Mouse (Mus musculus) embryonic fibroblast, embryonic 13.5 days (primary cell): ENCODE results near the gene Plk3. TPM values are rescaled to one million over a fixed set of nuclear protein-coding genes. Genes with fewer than 3 reads are reported as not detected.

ENCODE experiments used
- H3K27ac ChIP-seq: 2 replicates; pipeline ENCODE4 v1.5.1; 2012; ENCODE audit warnings: low read length, control low read depth, inconsistent platforms; ENCODE audit not compliant: insufficient read depth
- H3K4me1 ChIP-seq: 2 replicates; pipeline ENCODE4 v1.6.1; 2011; ENCODE audit warnings: low read length; ENCODE audit not compliant: control insufficient read depth, insufficient read depth
- H3K4me3 ChIP-seq: 2 replicates; pipeline ENCODE4 v1.5.1; 2011; ENCODE audit warnings: mild to moderate bottlenecking, control low read depth, low read length; ENCODE audit not compliant: insufficient read depth
- CTCF ChIP-seq: IDR thresholded peaks from 2 replicates; pipeline ENCODE4 v1.5.1; 2011; ENCODE audit warnings: mild to moderate bottlenecking, control low read depth, low read length, moderate library complexity, borderline replicate concordance; ENCODE audit not compliant: insufficient read depth
- POLR2A ChIP-seq: IDR thresholded peaks from 2 replicates; pipeline ENCODE4 v1.6.1; 2011; ENCODE audit warnings: low read depth, mild to moderate bottlenecking, control low read depth, low read length, moderate library complexity
- polyA plus RNA-seq: library from polyadenylated mRNA; stranded (reverse); fragments of >200 nt; gene quantifications from 2 replicates; pipeline ENCODE4 v1.2.4, GENCODE M21; 2011; ENCODE audit warnings: low read depth; ENCODE audit not compliant: missing spikeins, insufficient read length

Gene Plk3
- polyA plus RNA-seq, 1 experiment: 10.6 TPM

DNA sequence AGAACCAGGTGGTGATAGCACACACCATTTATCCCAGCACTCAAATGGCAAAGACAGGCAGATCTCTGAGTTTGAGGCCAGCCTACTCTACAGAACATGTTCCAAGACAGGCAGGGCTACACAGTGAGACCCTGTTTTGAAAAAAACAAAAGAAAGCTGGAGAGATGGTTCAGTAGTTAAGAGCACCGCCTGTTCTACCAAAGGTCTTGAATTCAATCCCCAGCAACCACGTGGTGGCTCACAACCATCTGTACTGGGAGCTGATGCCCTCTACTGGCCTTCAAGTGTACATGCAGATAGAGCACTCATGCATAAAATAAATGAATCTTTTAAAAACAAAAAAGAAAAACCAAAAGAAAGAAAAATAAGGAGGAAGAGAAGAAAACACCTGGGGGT lies 5.5 kb upstream of the Plk3 start:
- peak; percentile 55; the same call in 1 of the 2 replicates for TF ChIP-seq CTCF
- TF ChIP-seq POLR2A: no peak
- Histone ChIP-seq H3K27ac (no peak overlapping the region), H3K4me1 (no peaks in the 10 kb centered on the region), H3K4me3 (no peak overlapping the region)

DNA sequence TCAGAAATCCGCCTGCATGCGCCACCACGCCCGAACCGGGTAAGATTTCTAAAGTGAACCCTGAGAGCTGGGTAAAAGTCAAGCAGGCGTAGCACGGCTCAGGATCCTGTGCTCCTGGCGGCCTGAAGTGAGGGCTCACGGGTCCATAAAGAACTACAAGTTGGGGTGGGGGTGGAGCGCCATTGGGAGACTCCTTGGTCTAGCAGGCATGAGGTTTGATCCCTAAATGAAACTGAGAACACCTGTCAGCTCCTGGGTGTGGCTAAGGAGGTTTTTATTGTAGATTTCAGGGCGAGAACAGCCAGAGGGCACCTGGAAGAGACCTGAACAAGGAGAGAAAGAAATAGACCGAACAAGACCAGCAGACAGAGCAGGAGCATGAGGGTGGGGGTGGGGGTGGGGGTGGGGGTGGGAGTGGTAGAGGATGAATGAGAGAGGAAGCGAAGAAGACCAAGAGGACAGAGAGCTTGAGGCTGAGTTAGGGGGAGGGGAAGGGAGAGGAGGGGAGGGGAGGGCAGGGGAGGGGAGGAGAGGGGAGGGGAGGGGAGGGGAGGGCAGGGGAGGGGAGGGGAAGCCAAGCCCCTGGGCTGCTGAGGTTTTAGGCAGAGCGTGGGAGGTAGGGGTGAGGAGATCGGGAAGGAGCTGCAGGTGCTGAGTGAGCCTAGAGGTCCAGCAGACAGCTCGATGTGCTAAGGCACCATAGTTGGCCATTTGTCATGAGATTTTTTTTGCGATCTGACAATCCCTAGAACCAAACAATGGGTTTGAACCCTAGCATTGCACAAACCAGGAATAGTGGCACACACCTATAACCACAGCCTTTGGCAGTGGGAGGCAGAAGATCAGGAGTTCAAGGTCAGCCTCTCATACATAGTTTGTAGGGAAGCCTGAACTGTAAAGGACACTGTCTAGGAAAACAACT lies 4.8 kb upstream of the Plk3 start:
- H3K4me1 ChIP-seq: no peaks in the 10 kb centered on the region

GRCm38 (mm10) chr4:117136034-117136433 lies 2.3 kb upstream of the Plk3 start:
- Histone ChIP-seq H3K27ac (no peak overlapping the region), H3K4me3 (no peak overlapping the region), H3K4me1 (peaks cover 12% of the 10 kb centered on the region)
- TF ChIP-seq POLR2A: no peak
- TF ChIP-seq CTCF: no peak

More for the DNA sequence above, 4.8 kb upstream of the Plk3 start:
- H3K27ac ChIP-seq: no peak overlapping the region
- no peak for TF ChIP-seq CTCF
- H3K4me3 ChIP-seq: no peak overlapping the region

DNA sequence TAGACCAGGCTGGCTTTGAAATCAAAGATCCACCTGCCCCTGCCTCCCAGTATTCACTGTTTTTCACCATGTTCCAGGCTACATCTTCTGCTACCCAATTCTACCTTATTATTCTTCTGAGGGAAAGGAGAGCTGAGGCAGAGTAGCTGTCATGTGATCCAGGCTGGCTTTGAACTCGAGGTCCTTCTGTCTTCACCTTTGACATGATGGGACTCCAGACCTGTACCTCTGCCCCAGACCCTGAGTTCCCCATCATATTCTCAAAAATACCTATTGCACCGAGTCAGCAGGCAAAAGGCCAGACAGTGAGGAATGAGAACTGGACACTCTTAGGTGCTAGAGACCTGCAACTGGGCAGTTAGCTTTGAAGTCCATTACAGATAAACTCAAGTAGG lies 835 bp upstream of the Plk3 start:
- no peak overlapping the region for H3K4me3 ChIP-seq
- no peak overlapping the region for H3K27ac ChIP-seq
- TF ChIP-seq CTCF (no peak), POLR2A (no peak)
- peaks cover 12% of the 10 kb centered on the region for H3K4me1 ChIP-seq

GRCm38 (mm10) chr4:117133366-117133796 lies 382 bp downstream of the Plk3 start:
- no peak for TF ChIP-seq CTCF
- no peak for TF ChIP-seq POLR2A
- H3K4me3 ChIP-seq: peak overlapping the region; percentile 75
- no peak overlapping the region for H3K27ac ChIP-seq
- peaks cover 12% of the 10 kb centered on the region for H3K4me1 ChIP-seq

GRCm38 (mm10) chr4:117132794-117133143 lies 994 bp downstream of the Plk3 start:
- Histone ChIP-seq H3K4me3 (peak overlapping the region; percentile 75), H3K4me1 (peaks cover 12% of the 10 kb centered on the region), H3K27ac (no peak overlapping the region)
- no peak for TF ChIP-seq CTCF
- TF ChIP-seq POLR2A: no peak

DNA sequence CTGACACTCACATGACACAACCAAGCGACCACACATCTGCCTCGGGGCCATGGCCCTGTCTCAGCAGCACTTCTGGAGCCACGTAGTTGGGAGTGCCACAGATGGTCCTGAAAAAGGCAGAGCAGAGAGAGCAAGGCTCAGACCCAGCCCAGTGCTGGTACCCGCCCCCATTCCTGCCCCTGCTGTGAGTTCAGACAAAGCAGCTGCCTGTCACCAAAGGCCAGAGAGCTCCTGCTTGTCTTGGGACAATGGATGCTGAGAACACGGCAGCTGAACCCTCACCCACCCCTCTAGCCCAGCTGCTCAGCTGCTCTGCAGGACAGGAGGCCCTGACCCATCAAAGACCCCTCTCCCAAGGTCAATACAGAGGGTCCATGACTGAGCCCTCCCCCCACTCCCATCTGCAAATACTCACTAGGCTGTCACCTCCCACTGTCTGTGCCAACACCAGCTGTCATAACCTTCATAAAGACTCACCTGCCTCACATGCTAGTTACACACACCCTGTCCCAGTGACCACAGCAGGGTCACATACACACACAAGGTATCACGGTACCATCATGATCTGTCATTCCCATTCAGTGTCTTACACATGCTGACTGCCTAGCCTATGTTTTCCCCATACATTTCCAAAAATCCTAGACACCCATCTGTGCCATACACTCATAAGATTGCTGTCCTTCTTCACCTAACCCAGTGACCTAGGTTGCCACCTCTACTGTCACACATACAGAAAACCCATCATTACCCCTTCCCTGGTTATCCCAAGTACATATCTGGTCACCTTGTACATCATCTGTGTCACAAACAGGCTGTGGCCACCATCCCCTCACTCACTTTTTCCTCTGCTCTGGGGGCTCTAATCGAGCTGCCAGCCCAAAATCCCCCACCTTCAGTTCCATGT lies 1.6 kb downstream of the Plk3 start:
- Histone ChIP-seq H3K27ac (no peak overlapping the region), H3K4me3 (peak overlapping the region; percentile 75), H3K4me1 (peaks cover 13% of the 10 kb centered on the region)
- no peak for TF ChIP-seq CTCF
- peak; percentile 39; the same call in 1 of the 2 replicates for TF ChIP-seq POLR2A

- Histone ChIP-seq H3K27ac (no peak overlapping the region), H3K4me1 (peaks cover 21% of the 10 kb centered on the region), H3K4me3 (no peak overlapping the region)
- TF ChIP-seq CTCF: no peak
These were observed 2.6 kb downstream of the Plk3 start for GRCm38 (mm10) chr4:117131198-117131597.

- Histone ChIP-seq H3K4me3 (no peak overlapping the region), H3K4me1 (peaks cover 22% of the 10 kb centered on the region), H3K27ac (no peak overlapping the region)
- TF ChIP-seq CTCF (no peak), POLR2A (no peak)
These were observed 3.0 kb downstream of the Plk3 start for GRCm38 (mm10) chr4:117130790-117131189.

GRCm38 (mm10) chr4:117127991-117128686 lies 5.6 kb downstream of the Plk3 start:
- H3K27ac ChIP-seq: no peak overlapping the region
- no peak for TF ChIP-seq CTCF
- TF ChIP-seq POLR2A: no peak

More at GRCm38 (mm10) chr4:117127991-117128686, 5.6 kb downstream of the Plk3 start:
- Histone ChIP-seq H3K4me3 (no peak overlapping the region), H3K4me1 (peaks cover 26% of the 10 kb centered on the region)
